Mouse (Mus musculus) lung, embryonic 14.5 days (tissue): Measurements from ENCODE around the gene Lrrc4. TPM values are rescaled to one million over a fixed set of nuclear protein-coding genes. Genes with fewer than 3 reads are reported as not detected.
A peak's percentile ranks its signal among the peaks of the same experiment; 100 is the strongest.

Experiments used
- ATAC-seq: fragments of 200-750 bp; cut with Nextera tagmentation; 2 replicates; pipeline ENCODE4 v1.8.0; 2017; ENCODE audit warnings: mild to moderate bottlenecking, moderate TSS enrichment, moderate library complexity; ENCODE audit not compliant: insufficient read depth
- DNase-seq: peaks from one replicate; pipeline ENCODE4 v3.0.0-alpha.2; 2015
- H3K27ac ChIP-seq: fragments of 300-500 bp; sonication (generic); 2 replicates; pipeline ENCODE4 v1.5.1; 2014; ENCODE audit warnings: low read depth, mild to moderate bottlenecking, moderate library complexity
- H3K27me3 ChIP-seq: fragments of 300-500 bp; sonication (generic); 2 replicates; pipeline ENCODE4 v1.6.1; 2014; ENCODE audit warnings: low read length, control low read depth; ENCODE audit not compliant: insufficient read depth
- H3K36me3 ChIP-seq: fragments of 300-500 bp; sonication (generic); 2 replicates; pipeline ENCODE4 v1.6.1; 2014; ENCODE audit warnings: control low read depth; ENCODE audit not compliant: insufficient read depth
- H3K4me1 ChIP-seq: fragments of 300-500 bp; sonication (generic); 2 replicates; pipeline ENCODE4 v1.6.1; 2014; ENCODE audit warnings: antibody characterized with exemption, control low read depth; ENCODE audit not compliant: insufficient read depth
- H3K4me2 ChIP-seq: fragments of 300-500 bp; sonication (generic); 2 replicates; pipeline ENCODE4 v1.6.1; 2014; ENCODE audit warnings: mild to moderate bottlenecking
- H3K4me3 ChIP-seq: fragments of 300-500 bp; sonication (generic); 2 replicates; pipeline ENCODE4 v1.5.1; 2014; ENCODE audit warnings: low read depth, low read length
- H3K9ac ChIP-seq: fragments of 300-500 bp; sonication (generic); 2 replicates; pipeline ENCODE4 v1.6.1; 2014
- H3K9me3 ChIP-seq: fragments of 300-500 bp; sonication (generic); 2 replicates; pipeline ENCODE4 v1.6.1; 2016; ENCODE audit warnings: low read depth, low read length, control low read depth
- CTCF ChIP-seq: IDR thresholded peaks from 2 replicates; pipeline ENCODE4 v1.5.1; 2016; ENCODE audit warnings: antibody characterized with exemption, low read depth
- WGBS: fragments of 180-500 bp; shearing (Covaris S2); extraction: QIAGEN DNeasy Blood & Tissue Kit; methylation state at CpG from one replicate; pipeline ENCODE4 v1.1.7; 2014; 5-methylcytosine and 5-hydroxymethylcytosine counted together
- polyA plus RNA-seq: library from polyadenylated mRNA; unstranded; fragments of >200 nt; fragmentation: Nextera tagmentation; extraction: Ambion mirVana; gene quantifications from 2 replicates; pipeline ENCODE4 v1.2.1, GENCODE M21; 2014

Gene Lrrc4
- polyA plus RNA-seq, result 0.47 and 0.63 TPM in 2 replicates

DNA sequence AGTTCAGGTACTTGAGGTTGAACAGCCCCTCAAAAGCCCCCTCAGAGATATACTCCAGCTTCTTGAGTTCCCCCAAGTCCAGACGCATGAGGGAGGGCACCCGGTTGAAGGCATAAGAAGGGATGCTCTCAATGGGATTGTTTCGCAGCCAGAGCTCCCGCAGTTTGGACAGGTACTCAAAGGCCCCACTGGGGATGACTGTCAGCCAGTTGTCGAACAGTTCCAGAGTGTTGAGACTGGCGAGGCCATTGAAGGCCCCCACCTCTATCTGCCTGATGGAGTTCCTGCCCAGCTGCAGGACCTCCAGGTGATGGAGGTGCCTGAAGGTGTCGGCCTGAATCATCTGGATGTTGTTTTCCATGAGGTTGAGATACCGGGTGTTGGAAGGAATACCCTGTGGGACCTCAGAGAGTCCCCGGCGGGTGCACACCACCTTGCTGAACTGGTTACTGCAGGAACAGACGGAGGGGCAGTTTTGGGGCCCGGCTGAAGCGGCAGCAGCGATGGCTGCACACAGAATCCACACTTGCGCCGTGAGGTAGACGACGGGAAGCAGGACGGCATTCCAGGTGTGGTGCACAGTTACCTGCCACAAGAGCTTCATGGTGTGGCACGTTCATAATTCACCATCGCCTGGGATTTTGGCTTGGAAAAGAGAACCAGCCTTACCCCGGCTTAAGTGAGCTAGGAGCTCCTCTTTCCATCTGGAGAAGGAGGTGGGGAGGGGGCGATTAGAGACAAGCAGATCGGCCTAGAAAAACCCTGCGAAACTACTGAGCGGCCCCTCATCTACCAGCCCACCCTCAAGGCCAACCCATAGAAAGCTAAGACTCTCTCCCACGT lies at the start of gene Lrrc4:
Gene Lrrc4 (minus strand): TSS at position 737 of the 843 bp plus-strand sequence.
- DNase-seq (no peak), ATAC-seq (no peak)
- peak within 1 kb of the TSS; percentile 100 for H3K4me2 ChIP-seq
- 31% methylated on average over 27 of the region's 27 CpGs for WGBS
- no peaks in the 10 kb centered on the region for H3K36me3 ChIP-seq
- H3K27me3 ChIP-seq, result peaks cover 25% of the 10 kb centered on the region
- no peak for TF ChIP-seq CTCF
- H3K9ac ChIP-seq, result peak within 1 kb of the TSS; percentile 62
- no peak within 1 kb of the TSS; the same call in 1 of the 2 replicates for H3K27ac ChIP-seq
- H3K9me3 ChIP-seq, result no peaks in the 10 kb centered on the region
- H3K4me3 ChIP-seq, result peak within 1 kb of the TSS; percentile 57
- 0 out of 2 replicates have a peak, but pooled peaks cover 2% of the 10 kb centered on the region for H3K4me1 ChIP-seq

DNA sequence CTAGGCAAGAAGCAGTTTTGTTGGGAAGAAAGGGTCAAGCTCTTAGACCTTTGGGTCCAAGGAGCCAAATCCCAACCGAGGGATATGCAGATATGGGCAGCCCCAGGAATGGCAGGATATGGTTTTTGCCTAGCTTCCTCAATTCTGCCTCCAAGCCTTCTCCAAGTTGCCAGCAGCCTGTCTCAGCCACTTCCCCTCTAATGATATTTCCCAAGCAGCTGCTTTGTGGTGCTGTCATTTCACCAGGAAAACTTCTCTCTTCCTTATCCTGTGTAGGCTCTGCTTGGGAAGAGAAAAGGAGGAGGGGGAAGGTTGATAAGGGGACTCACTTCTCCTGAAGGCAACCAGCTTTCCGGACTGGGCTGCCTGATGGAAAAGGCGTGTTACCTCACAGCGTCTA lies 49.4 kb upstream of the Lrrc4 start:
- no peak overlapping the region for H3K4me2 ChIP-seq
- no peaks in the 10 kb centered on the region for H3K27me3 ChIP-seq
- DNase-seq (no peak), ATAC-seq (no peak)
- 66% methylated on average over 4 of the region's 4 CpGs for WGBS
- H3K4me1 ChIP-seq, result no peaks in the 10 kb centered on the region
- H3K9me3 ChIP-seq, result no peaks in the 10 kb centered on the region
- TF ChIP-seq CTCF, result no peak
- no peak overlapping the region for H3K9ac ChIP-seq
- H3K27ac ChIP-seq, result no peak overlapping the region
- no peak overlapping the region for H3K4me3 ChIP-seq
- peaks cover 59% of the 10 kb centered on the region for H3K36me3 ChIP-seq

DNA sequence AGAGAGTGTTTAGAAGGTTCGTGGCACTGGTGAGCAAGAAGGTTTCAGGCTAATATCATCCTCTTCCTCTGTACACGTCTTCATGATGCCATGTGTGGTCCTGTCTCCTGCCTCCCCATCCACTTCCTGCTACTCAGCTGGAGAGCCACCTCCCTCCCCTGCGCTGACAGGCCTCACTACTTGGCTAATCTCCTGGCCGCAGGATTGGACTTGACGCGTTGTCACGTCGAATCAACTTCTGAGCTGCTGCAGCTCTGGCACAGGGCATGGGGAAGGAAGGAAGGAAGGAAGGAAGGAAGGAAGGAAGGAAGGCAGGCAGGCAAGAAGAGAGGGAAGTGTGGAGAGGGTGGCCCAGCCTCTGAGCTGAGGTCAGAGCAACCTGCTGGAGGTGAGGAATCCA lies 47.8 kb upstream of the Lrrc4 start:
- Histone ChIP-seq H3K9ac (no peak overlapping the region), H3K36me3 (peaks cover 58% of the 10 kb centered on the region), H3K4me1 (no peaks in the 10 kb centered on the region), H3K27ac (no peak overlapping the region), H3K9me3 (no peaks in the 10 kb centered on the region), H3K27me3 (no peaks in the 10 kb centered on the region), H3K4me2 (no peak overlapping the region), H3K4me3 (no peak overlapping the region)
- WGBS, result 71% methylated on average over 8 of the region's 8 CpGs
- ATAC-seq (no peak), DNase-seq (no peak)
- TF ChIP-seq CTCF, result no peak

DNA sequence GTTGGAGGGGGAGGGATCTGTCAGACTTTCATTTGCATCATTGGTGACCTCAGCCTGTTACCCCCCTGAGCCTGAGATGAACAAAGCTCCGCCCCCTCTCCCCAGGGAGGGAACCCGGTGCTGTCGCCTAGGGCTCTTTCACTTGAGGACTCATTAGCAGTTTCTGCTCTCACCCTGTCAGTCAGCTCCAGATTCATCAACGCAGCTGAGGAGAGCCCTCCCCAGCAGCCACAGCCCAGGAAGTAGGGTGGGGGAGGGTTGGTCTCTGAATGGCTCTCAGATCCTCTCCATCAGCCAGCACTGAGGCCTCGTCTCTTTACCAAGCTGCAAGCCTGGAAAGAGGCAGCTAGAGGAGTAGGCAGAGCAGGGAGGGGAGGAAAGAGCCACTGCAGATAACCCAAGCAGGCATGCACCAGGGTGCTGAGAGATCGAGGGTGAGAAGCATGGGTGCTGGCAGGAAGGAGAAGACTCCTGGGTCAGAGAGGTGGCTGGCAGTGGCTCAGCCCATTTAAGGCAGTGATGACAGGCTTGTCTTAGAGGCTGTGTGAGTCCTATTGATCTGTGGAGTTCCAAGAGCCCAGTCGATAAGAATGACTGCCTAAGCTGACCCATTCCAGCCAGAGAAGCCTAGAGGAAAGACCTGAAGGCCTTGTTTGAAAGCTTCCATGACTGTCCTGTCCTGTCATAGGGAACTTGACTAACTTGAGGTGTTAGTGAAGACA lies 46.6 kb upstream of the Lrrc4 start:
- Histone ChIP-seq H3K27ac (no peak overlapping the region), H3K4me3 (no peak overlapping the region), H3K4me1 (no peaks in the 10 kb centered on the region), H3K4me2 (no peak overlapping the region), H3K9ac (no peak overlapping the region), H3K36me3 (peaks cover 46% of the 10 kb centered on the region), H3K9me3 (no peaks in the 10 kb centered on the region), H3K27me3 (no peaks in the 10 kb centered on the region)
- ATAC-seq (no peak), DNase-seq (no peak)
- WGBS, result 26% methylated on average over 7 of the region's 7 CpGs
- no peak for TF ChIP-seq CTCF

DNA sequence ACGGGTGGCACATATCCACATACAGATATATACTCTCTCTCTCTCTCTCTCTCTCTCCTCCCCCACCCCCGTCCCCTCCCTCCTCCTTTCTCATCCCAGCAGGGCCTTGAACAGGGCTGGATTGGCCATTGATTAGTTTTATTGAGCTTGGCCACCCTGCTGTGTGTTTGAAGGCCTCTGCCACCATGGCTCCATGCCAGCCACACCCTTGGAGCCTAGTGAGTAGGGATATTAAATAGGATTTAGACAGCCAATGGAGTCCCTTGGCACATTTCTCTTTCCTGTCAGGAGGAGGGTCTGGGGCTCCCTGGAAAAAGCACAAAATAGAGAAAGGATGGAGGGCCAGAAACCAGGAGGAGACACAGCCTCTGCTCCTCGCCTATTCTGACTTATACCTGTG lies 44.9 kb upstream of the Lrrc4 start:
- Histone ChIP-seq H3K4me3 (no peak overlapping the region), H3K4me1 (no peaks in the 10 kb centered on the region), H3K4me2 (no peak overlapping the region), H3K9ac (no peak overlapping the region), H3K9me3 (no peaks in the 10 kb centered on the region), H3K27ac (no peak overlapping the region), H3K27me3 (no peaks in the 10 kb centered on the region), H3K36me3 (peaks cover 36% of the 10 kb centered on the region)
- no peak for ATAC-seq
- WGBS, result 79% methylated on average over 3 of the region's 3 CpGs
- no peak for TF ChIP-seq CTCF
- no peak for DNase-seq

DNA sequence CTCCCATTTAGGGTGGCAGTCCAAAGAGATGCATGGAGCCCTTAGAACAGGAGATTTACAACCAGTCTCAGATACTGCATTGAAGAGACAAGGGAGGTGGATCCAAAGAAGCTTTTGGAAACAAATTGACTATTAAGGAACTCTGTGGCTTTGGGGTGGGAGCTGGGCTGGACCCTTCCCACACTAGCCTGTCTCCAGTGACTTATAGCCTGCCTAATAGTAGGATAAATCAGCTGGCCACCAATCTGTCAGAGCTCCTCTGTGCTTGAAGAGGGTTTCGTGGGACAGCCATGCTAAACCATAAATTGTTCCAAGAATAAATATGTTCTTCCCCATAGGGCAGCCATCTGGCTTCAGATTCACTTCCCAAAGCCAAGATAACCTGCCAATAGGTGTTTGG lies 43.8 kb upstream of the Lrrc4 start:
- DNase-seq, result no peak
- Histone ChIP-seq H3K4me3 (no peak overlapping the region), H3K4me2 (no peak overlapping the region), H3K4me1 (no peaks in the 10 kb centered on the region), H3K9me3 (no peaks in the 10 kb centered on the region), H3K27ac (no peak overlapping the region), H3K27me3 (no peaks in the 10 kb centered on the region), H3K9ac (no peak overlapping the region), H3K36me3 (peaks cover 35% of the 10 kb centered on the region)
- no peak for ATAC-seq
- TF ChIP-seq CTCF, result no peak
- WGBS, result 86% methylated on average over 1 of the region's 1 CpGs

DNA sequence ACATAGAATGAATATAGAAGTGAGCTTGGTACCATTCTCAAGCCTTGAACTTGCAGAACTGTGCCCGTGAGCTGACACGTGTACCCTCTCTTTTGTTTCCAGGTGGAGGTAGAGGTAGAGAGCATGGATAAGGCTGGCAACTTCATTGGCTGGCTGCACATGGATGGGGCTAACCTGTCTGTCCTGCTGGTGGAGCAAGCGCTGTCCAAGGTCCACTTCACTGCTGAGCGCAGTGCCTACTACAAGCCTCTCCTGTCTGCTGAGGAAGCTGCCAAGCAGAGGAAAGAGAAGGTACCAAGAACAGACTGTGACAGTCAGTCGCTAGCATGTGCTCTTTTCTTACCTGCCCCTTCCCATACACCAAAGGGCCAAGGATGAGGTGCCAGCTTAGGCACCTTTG lies 43.2 kb upstream of the Lrrc4 start:
- TF ChIP-seq CTCF, result no peak
- H3K4me2 ChIP-seq, result no peak overlapping the region
- no peak overlapping the region for H3K9ac ChIP-seq
- peaks cover 30% of the 10 kb centered on the region for H3K36me3 ChIP-seq
- H3K9me3 ChIP-seq, result no peaks in the 10 kb centered on the region
- ATAC-seq (no peak), DNase-seq (no peak)
- no peaks in the 10 kb centered on the region for H3K4me1 ChIP-seq
- 88% methylated on average over 5 of the region's 5 CpGs for WGBS
- no peak overlapping the region for H3K27ac ChIP-seq
- H3K27me3 ChIP-seq, result no peaks in the 10 kb centered on the region
- H3K4me3 ChIP-seq, result no peak overlapping the region
